Mouse (Mus musculus) MEL (cell line): ENCODE measurements at regions not wholly inside any gene's neighbourhood (a gene's known extent, or its start where the extent isn't known, plus 50 kb on each side); places are given as distances from the start of the nearest gene placed in this dataset.

Source experiments
- GATA1 ChIP-seq: IDR thresholded peaks from 2 replicates; pipeline ENCODE4 v1.6.1; 2011; ENCODE audit warnings: low read depth, low read length, improper control_type of control experiment
- POLR2AphosphoS5 ChIP-seq: IDR thresholded peaks from 2 replicates; pipeline ENCODE4 v1.6.1; 2012; ENCODE audit warnings: low read depth, borderline replicate concordance, mild to moderate bottlenecking, inconsistent platforms, low read length, moderate library complexity, mixed read lengths

DNA sequence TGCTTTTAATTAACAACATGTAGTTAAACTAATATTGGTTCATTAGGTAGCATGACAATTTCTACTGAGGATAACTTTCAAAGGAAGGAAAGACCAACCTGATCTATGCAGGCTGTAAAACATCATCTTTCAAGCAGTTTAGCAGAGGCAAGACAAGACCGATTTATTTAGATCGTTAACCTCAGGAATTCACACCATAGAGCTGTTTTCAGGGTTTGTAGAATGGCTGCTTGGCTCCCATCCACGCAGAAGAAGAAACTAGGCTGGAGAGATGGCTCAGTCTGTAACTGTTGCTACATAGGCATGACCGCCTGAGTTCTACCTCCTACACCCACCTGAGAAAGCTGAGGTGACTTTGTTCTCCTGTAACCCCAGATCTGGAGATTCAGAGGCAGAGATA, 353.6 kb downstream of the Nucb2 start:
- TF ChIP-seq GATA1: no peak
- no peak for TF ChIP-seq POLR2AphosphoS5
